Mouse (Mus musculus) neural tube, postnatal 0 days (tissue): ENCODE measurements around the gene Dnah17. TPM values are rescaled to one million over a fixed set of nuclear protein-coding genes. Genes with fewer than 3 reads are reported as not detected.

ENCODE experiments used
- microRNA-seq: library from miRNA; unstranded; fragments of <30 nt; microRNA quantifications from one replicate; pipeline ENCODE4, GENCODE M21; 2016
- polyA plus RNA-seq: library from polyadenylated mRNA; unstranded; fragments of >200 nt; fragmentation: Nextera tagmentation; extraction: Ambion mirVana; gene quantifications from 2 replicates; pipeline ENCODE4 v1.2.1, GENCODE M21; 2015

The Dnah17 gene
- 0.10 and 0.23 TPM in 2 replicates for polyA plus RNA-seq

GRCm38 (mm10) chr11:118130534-118130933 is at the start of gene Dnah17:
TSS of gene Dnah17 (minus strand) at chr11:118130634.

DNA sequence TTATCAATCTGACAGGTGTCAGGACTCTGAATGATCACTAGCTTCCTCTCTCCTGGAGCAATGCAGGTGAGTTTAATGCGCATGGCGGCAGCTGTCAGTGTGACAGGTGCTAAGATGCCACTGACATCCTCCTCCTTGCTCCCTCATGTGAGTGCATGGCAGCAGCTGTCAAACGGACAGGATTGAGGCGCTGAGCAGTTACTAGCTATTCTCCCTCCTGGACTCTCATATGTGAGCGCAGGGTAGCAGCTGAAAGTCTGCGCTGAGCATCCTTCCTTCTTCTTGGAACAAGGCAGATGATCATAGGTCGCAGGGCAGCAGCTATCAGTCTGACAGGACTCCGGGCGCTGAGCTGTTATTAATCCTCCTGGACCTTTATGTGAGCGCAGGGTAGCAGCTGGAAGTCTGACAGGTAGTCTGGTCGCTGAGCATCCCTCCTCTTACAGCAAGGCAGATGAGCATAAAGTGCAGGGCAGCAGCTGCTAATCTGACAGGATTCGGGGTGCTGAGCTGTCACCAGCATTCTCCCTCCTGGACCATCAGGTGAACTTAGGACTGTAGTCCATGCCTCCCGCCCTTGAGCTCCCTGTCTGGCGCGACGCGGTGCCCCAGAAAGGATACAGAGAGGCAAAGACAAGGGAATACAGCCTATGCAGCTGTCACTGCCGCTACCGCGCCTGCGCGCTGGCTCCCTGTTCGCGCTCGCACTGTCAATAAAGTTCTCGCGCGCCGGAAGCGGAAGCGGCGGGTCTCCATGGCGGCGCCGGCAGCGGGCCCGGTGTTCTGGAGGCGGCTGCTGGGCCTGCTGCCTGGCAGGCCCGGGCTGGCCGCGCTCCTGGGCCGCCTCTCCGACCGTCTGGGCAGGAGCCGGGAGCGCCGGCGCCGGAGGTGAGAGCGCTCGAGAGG is 144.1 kb downstream of the Dnah17 start, which contains the start of gene Pgs1:
Gene Pgs1, plus strand, starts transcription at position 167 of the 906 bp plus-strand sequence.

Small RNA genes within 50 kb of the gene (microRNA-seq; reads per million reads assigned to microRNA genes)
- not detected for gene Mir6933

Other genes starting within 250 kb of the Dnah17 start
- gene Socs3, start 160.6 kb downstream of the Dnah17 start, polyA plus RNA-seq = 4.5 TPM in 2 replicates
- 57.9 and 67.0 TPM in 2 replicates for gene Pgs1, start 144.3 kb downstream of the Dnah17 start, polyA plus RNA-seq
- gene Cyth1, start 118.0 kb upstream of the Dnah17 start, polyA plus RNA-seq = 18.4 and 20.7 TPM in 2 replicates
- 11.9 and 16.4 TPM in 2 replicates for gene Usp36, start 159.6 kb upstream of the Dnah17 start, polyA plus RNA-seq
- 0.15 and 0.19 TPM in 2 replicates for gene Cep295nl, start 211.9 kb upstream of the Dnah17 start, polyA plus RNA-seq
- gene Timp2, start 225.1 kb upstream of the Dnah17 start, polyA plus RNA-seq = 138 and 139 TPM in 2 replicates